Mouse (Mus musculus) monocyte, adult 5-6 weeks (primary cell): ENCODE results near the gene Kif7. TPM values are rescaled to one million over a fixed set of nuclear protein-coding genes. Genes with fewer than 3 reads are reported as not detected.

ENCODE experiments used
- ATAC-seq: fragments of 153-309, 156-312 bp; replicated peaks from 2 replicates; pipeline ENCODE4 v1.8.0; 2017; ENCODE audit warnings: mild to moderate bottlenecking; ENCODE audit not compliant: low TSS enrichment, insufficient number of reproducible peaks, severe bottlenecking, poor library complexity, low FRiP score
- total RNA-seq: library from RNA; stranded (forward); fragments of 200-1000, 200-491, 200-594 nt; gene quantifications from 3 replicates; pipeline ENCODE4 v1.2.3, GENCODE M21; 2017

Gene Kif7
- total RNA-seq, 1 experiment from 2014 or later = not detected

GRCm38 (mm10) chr7:79729169-79729568 is 13.6 kb upstream of the Kif7 start:
- ATAC-seq = no peak; the same call in 1 of the 2 replicates

GRCm38 (mm10) chr7:79728219-79728618 is 12.7 kb upstream of the Kif7 start:
- ATAC-seq = peak; percentile 50; the same call in 1 of the 2 replicates

DNA sequence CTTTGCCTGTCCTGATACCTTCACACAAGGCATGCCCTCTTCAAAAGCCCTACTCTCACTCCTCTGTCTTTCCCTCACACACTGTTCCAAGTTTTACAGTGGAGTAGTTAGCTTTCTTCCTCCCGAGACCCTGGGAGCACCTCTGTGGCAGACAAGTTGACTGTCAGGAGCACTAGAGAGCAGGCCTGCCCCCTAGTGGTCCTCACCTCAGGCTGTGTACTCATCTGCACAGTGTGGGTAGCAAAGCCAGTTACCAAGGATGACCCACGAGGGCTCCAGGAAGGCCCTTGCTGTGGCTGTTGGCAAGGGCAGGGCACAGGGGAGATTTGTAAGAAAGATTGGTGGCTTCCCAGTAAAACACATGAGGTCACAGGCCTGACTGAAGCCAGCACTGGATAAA is 11.6 kb upstream of the Kif7 start:
- no peak for ATAC-seq

DNA sequence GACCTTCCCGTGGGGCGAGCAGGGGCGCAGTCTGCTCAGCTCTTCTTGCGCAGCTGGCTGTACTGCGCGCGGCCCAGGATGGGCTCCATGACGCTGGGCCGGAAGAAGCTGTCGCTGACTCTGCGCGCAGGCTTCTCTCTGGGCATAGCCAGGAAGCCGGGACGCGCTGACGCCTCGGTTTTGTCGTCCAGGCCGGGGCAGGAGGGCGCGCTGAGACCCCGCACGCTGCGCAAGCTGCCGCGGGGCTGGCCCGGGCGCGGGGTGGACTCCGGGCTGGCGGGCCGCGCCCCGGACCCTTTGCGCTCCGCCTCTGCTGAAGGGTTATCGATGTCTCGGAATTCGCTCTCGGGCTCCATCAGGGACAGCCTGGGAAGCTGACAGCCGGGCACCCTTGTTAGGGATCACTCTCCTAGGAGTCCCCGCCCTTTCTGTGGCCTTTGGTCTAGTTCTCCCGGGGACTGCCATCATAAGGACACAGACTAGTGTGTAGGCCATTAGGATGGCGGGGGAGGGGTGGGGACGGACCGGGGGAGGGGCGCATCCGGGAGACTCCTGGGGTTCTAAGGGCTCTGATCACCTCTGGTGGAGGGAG is 6.0 kb upstream of the Kif7 start:
- ATAC-seq = no peak

DNA sequence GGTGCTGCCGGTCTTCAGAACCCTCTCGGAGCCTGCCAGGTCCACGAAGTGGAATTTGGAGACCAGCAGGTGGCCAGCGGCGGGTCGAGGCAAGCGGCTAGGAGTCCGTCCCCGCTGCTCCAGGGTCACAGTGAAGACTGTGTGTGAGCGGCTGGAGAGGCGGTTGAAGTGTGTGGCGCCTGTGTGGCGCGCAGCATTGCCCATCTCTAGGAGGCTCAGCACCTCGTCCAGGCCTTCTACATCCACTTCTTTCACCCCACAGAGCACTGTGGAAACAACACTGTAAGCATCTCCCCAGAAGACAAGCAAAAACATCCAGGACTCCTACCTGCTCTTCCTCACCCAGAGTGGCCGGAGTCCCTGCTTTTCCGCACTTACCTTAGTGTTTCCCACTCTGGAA is 4.7 kb downstream of the Kif7 start:
- ATAC-seq = no peak

- ATAC-seq = no peak
Measured at GRCm38 (mm10) chr7:79710130-79710607, 5.4 kb downstream of the Kif7 start.

- no peak for ATAC-seq
Measured at GRCm38 (mm10) chr7:79705210-79705609, 10.3 kb downstream of the Kif7 start.

GRCm38 (mm10) chr7:79702755-79703154 is 12.8 kb downstream of the Kif7 start:
- ATAC-seq = no peak

DNA sequence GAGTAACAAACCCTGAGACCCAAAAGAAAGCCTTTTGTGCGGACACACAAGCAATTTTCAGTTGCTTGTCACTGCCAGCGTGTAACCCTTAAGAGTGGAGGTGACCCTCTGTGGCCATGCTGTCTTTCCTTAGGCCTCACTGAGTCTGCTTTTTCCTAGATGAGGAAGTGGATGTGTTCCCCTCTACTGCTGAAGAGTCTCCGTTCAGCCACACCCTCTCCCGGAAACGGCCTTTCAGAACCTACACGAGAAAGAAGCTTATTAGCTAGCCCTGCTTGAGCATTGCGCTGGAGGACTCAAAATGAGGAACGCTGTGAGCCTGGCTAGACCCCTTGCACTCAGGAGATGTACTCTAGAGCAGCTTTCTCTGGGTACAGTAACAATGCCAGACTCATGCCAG is 19.0 kb downstream of the Kif7 start:
- ATAC-seq = peak; percentile 36; the same call in 1 of the 2 replicates

DNA sequence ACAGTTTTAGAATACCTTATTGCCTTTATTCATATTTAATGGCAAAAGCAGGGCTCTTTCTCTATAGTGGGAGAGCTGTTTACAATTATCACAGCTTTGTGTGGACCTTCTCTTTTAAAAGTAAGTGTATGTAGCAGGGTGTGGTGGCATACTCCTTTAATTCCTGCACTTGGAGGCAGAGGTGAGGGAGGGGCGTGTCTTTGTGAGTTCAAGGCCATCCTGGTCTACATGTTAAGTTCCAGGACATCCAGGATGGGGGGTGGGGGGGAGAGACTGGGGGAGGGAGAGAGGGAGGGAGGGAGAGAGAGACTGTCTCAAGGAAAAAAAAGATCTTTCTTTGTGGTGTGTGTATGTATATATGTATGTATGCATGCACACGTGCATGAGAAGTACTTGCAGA is 35.3 kb downstream of the Kif7 start:
- no peak for ATAC-seq

- no peak for ATAC-seq
Measured at GRCm38 (mm10) chr7:79679186-79679585, 36.3 kb downstream of the Kif7 start.

- no peak for ATAC-seq
Measured at GRCm38 (mm10) chr7:79670900-79671604, 44.5 kb downstream of the Kif7 start.

DNA sequence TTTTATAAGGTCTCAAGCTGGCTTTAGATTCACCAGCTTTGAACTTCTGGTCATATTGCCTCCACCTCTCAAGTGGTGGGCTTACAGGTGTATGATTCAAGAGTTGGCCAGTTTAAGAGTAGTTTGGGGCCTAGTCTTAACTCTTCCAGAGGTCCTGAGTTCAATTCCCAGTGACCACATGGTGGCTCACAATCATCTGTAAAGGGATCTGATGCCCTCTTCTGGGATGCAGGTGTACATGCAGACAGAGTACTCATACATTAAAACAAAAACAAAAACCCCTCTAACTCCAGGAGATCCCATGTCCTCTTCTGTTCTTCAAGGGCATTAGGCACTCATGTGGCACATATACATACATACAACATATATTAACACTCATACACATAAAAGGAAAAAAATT is 48.8 kb downstream of the Kif7 start:
- no peak for ATAC-seq

DNA sequence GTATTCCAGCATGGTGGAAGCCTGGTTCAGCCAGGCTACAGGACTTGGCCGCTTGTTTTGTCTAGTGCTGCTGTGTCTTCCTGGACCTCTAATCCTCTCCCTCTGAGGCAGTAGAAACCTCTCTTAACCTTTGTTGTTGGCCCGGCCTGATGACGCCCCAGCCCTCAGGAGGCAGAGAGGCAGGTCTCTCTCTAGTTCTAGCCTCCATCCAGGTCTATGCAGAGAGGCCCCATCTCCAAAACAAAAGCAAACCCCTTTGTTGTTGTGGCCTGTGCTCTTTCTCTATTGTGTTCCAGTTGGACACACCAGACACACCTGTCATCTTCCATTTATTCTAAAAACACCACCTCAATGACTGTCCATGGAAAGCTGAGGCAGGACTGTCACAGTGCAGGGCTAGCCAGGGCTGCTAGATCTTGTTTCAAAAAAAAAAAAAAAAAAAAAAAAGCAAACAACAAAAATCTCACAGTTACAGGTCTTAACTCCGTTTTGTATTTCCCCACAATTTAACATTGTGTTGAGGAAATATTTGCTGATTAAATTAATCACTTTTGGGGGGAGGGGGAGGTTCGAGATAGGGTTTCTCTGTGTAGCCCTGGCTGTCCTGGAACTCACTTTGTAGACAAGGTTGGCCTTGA is 54.1 kb downstream of the Kif7 start:
- ATAC-seq = no peak

GRCm38 (mm10) chr7:79660291-79661150 is 55.0 kb downstream of the Kif7 start:
- no peak for ATAC-seq

GRCm38 (mm10) chr7:79659578-79660290 is 55.8 kb downstream of the Kif7 start, which contains the start of gene Ticrr:
Ticrr (plus strand) TSS chr7:79660196.
- ATAC-seq = peak; percentile 100

DNA sequence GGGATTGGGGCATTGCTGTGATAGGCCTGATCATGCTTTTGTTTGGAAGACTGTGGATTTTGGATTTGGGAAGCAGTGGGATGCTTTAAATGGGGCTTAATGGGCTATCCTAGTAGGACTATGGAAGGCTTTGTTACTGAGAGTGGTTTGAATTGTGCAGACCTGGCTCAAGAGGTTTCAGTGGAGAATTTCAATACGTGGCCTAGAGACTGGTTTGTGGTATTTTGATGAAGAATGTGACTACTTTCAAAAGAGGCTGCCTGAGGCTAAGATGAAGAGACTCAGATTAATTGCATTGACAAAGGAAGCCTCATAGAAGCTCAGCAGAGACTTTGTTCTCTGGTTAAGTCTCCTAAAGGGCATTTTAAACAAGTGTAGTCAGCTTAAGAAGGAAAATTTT is 60.9 kb downstream of the Kif7 start:
- no peak for ATAC-seq

- no peak for ATAC-seq
Measured at GRCm38 (mm10) chr7:79654185-79654584, 61.3 kb downstream of the Kif7 start.
